Mouse (Mus musculus): ENCODE results near the gene Padi2.

Gene Padi2

DNA sequence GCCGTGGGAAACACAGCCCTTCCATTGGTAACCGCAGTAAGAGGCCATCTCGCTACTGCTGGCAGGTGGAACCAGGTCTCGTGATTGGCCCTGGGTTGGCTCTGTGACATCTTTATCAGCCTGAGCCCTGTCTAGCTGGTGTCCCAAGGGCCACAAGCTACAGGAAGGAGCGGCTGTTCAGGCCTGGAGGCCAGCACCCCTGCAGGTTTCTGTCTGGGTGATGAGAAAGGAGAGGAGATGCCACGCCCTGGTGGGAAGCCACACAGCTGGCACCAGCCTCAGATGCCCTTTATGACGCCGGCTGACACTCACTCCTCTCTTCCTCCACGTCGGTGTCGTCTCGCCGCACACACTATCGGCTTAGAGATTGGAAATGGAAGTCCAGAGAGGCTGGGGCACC, 83.3 kb downstream of the Padi2 start:
- DNase-seq = no peak

DNA sequence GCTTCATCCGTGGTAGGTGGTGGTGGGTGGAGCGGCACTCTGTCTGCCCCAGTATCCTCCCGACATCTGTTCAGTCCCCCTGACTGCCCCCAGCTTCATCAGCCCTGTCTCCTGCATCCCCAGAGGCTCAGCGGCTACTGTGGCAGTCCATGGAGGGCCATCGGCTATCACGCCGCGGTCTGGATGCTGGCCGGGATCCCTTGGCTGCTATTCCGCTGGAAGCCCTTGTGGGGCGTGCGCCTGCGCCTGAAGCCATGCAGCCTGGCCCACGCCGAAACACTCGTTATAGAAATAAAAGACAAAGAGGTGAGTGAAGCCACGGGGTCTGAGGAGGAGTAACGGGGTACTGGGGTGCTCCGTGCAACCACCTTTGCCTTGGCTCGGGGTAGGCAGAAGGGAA, 86.1 kb downstream of the Padi2 start:
- no peak for DNase-seq

DNA sequence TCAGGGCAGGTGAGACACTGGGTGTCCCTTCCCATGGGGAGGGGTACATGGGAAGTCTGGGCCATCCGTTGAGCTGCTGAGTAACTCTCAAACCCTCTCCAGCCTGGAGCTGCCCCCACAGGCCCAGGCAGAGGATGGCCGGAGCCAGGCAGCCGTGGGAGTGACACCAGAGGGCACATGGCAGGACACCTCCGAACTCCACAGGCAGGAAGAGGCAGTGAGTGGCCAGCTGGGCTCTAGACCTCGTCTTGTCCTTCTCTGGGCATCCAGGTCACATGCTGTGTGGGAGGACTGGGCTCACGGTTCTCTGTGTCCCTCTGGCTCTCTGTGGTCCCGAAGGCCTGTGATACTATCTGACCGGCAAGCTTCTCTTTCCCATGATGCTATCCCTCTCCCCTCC, 87.7 kb downstream of the Padi2 start:
- no peak for DNase-seq

DNA sequence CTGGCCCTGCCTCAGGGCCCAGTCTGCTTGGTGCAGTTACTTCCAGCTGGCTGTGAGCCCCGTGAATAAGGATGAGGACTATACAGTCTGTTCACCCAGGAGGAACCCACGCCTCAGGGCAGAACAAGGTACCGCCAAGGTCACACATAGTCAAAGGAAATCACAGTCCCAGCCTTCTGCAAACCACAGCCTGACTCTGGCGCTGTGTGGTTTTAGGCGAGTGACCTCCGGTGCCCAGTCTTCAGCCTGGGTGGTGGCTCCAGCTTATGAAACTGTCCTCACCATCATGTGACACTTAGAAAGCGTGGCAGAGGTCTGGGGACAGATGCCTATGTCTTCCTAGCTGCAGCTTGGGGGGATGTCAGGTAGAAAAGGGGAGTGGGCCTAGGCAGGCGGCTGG, 89.7 kb downstream of the Padi2 start:
- no peak for DNase-seq

DNA sequence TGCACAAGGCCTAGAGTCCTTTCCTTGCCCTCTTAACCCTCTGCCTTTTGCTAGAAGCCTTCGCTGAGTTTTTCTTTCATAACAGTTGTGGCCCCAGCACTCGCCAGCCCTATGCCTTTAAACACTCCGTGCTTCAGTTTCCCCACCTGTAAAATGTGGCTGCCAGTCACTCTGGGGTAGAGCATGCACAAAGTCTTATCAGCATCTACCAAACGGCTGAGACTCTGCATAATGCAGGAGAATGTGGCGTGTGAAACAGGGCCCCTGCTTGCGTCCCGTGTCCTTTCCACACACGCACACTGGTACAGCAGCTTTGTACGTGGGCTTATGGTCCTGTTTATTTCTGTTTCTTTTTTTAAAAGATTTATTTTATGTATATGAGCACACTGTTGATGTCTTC, 90.7 kb downstream of the Padi2 start:
- DNase-seq = no peak
